Mouse (Mus musculus) heart, embryonic 11.5 days (tissue): ENCODE results near the gene Tsku. TPM values are rescaled to one million over a fixed set of nuclear protein-coding genes. Genes with fewer than 3 reads are reported as not detected.
A peak's percentile ranks its signal among the peaks of the same experiment; 100 is the strongest.

Experiments used
- ATAC-seq: fragments of 200-750 bp; cut with Nextera tagmentation; replicated peaks from 2 replicates; pipeline ENCODE4 v1.8.0; 2017; ENCODE audit warnings: moderate library complexity; ENCODE audit not compliant: insufficient number of reproducible peaks, low FRiP score, low TSS enrichment
- H3K27ac ChIP-seq: fragments of 300-500 bp; sonication (generic); 2 replicates; pipeline ENCODE4 v1.5.1; 2014; ENCODE audit warnings: mild to moderate bottlenecking, low read depth, low read length
- H3K27me3 ChIP-seq: fragments of 300-500 bp; sonication (generic); 2 replicates; pipeline ENCODE4 v1.6.1; 2014; ENCODE audit warnings: mild to moderate bottlenecking, low read length, mixed read lengths; ENCODE audit not compliant: control insufficient read depth, insufficient read depth
- H3K36me3 ChIP-seq: fragments of 300-500 bp; sonication (generic); 2 replicates; pipeline ENCODE4 v1.6.1; 2014; ENCODE audit warnings: mild to moderate bottlenecking, low read length, moderate library complexity, mixed read lengths; ENCODE audit not compliant: control insufficient read depth, insufficient read depth
- H3K4me1 ChIP-seq: fragments of 300-500 bp; sonication (generic); 2 replicates; pipeline ENCODE4 v1.6.1; 2014; ENCODE audit warnings: low read length; ENCODE audit not compliant: control insufficient read depth, insufficient read depth
- H3K4me2 ChIP-seq: fragments of 300-500 bp; sonication (generic); 2 replicates; pipeline ENCODE4 v1.6.1; 2014; ENCODE audit warnings: mild to moderate bottlenecking, moderate library complexity
- H3K4me3 ChIP-seq: fragments of 300-500 bp; sonication (generic); 2 replicates; pipeline ENCODE4 v1.5.1; 2014; ENCODE audit warnings: low read depth, low read length
- H3K9ac ChIP-seq: fragments of 300-500 bp; sonication (generic); 2 replicates; pipeline ENCODE4 v1.6.1; 2014; ENCODE audit warnings: mild to moderate bottlenecking, low read depth, low read length, moderate library complexity
- H3K9me3 ChIP-seq: fragments of 300-500 bp; sonication (generic); replicated peaks from 2 replicates; pipeline ENCODE4 v1.6.1; 2016; ENCODE audit warnings: low read length; ENCODE audit not compliant: control insufficient read depth
- WGBS: fragments of 180-500 bp; shearing (Covaris S2); extraction: QIAGEN DNeasy Blood & Tissue Kit; methylation state at CpG from one replicate; pipeline ENCODE4 v1.1.7; 2014; ENCODE audit not compliant: insufficient replicate concordance; 5-methylcytosine and 5-hydroxymethylcytosine counted together
- polyA plus RNA-seq: library from polyadenylated mRNA; unstranded; fragments of >200 nt; fragmentation: Nextera tagmentation; extraction: Ambion mirVana; gene quantifications from 2 replicates; pipeline ENCODE4 v1.2.1, GENCODE M21; 2014

Gene Tsku
- polyA plus RNA-seq, 1 experiment from 2014 or later, result 6.8 TPM

DNA sequence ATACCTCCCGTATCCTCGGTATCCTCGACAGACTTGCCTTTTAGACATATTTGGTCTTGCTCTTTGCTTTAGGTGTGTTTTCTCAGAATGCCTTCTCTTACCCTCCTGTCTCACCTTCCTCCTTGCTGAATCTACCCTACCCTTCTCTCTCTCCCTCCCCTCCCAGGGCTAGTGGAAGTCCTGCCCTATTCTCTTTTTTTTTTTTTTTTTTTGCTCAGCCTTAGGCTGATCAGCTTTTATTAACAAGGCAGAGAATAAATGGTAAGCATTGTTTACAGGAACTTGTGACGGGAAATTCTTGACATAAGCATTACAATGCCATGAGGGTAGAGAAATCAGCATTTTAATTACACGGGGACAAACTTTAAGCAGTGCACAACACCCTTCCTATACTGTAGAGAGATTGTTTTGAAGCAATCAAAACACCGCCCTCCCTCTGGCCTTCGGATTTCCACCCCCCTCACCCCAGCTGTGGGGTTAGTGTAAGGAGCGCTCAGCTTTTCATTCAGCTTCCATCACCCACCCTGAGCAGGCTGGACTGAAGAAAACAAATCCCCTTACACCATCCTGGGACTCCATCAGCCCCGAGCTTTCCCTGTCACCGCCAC, 8.7 kb upstream of the Tsku start:
- Histone ChIP-seq H3K4me1 (no peaks in the 10 kb centered on the region; the same call in 1 of the 2 replicates), H3K9me3 (no peaks in the 10 kb centered on the region), H3K36me3 (no peaks in the 10 kb centered on the region), H3K9ac (no peak overlapping the region), H3K27ac (no peak overlapping the region), H3K27me3 (no peaks in the 10 kb centered on the region), H3K4me3 (no peak overlapping the region), H3K4me2 (no peak overlapping the region)
- 61% methylated on average over 10 of the region's 10 CpGs for WGBS
- ATAC-seq, result no peak

DNA sequence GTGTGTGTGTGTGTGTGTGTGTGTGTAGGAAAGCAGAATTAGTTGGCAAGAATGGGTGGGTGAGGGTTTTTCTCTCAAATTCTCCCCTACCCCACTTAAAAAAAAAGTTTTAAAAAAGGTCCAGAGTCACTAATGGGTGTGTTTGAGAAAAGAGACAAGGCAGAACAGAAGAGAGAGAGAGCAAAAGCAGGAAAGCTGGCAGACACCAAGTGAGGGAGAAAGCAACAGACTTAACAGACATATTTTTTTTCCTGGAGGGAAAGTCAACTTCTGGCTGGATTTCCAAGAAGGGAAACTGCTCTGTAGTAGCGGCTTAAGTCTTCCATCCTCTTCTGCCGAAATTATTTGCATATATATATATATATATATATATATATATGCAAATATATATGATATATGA, 534 bp upstream of the Tsku start:
- Histone ChIP-seq H3K36me3 (no peaks in the 10 kb centered on the region), H3K9me3 (no peaks in the 10 kb centered on the region), H3K4me3 (peak overlapping the region; percentile 61), H3K4me1 (peaks cover 15% of the 10 kb centered on the region), H3K9ac (peak overlapping the region; percentile 75; the same call in 1 of the 2 replicates), H3K4me2 (peak overlapping the region; percentile 81), H3K27me3 (no peaks in the 10 kb centered on the region), H3K27ac (no peak overlapping the region)
- ATAC-seq, result no peak
- 37% methylated on average over 2 of the region's 2 CpGs for WGBS

DNA sequence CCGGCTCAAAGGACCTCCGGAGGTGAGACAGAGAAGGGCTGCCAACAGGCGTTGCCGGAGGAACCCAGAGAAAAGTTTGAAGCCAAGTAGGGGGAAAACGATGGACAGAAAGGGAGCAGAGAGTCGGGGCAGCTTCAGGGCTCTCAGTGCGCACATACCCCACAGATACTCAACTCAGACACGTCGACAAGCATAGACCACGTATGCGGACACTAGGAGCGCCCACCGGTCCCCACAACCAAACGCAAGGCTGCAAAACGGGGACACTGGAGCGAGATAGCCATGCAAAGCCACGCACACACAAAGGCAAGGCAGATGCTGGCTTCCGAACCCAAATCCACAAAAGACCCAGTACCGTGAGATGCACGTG, 522 bp downstream of the Tsku start:
- no peaks in the 10 kb centered on the region for H3K36me3 ChIP-seq

DNA sequence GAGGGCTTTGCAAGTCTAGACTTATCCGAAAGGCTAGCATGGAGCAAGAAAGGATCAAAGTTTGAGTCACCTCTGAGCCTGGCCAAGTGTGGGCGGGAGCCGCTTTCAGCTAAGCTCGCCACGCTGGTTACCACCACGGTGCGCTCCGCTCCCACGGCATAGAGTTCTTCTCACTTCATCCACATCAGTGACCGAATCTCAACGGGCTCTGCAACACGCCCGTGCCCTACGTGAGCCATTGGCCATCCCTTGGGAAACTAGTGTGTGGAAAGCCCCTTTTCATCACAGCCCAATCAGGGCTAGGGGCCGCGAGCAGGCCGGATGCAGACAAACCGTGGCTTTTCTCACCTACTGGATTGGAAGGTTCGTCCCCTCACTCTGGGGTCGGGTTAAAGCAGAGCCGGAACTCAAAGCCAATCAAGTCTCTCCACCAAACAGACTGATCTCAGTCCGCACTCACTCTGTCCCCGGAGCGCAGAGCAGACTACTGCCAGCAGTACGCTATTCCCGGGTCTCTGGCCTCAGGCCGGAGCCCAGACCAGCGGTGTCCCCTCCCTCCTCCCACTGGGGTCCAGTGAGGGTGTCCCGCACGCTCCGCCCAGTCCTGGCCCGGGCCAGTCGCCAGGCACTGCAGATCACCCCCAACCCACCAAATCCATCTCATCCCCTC, 1.0 kb downstream of the Tsku start:
- Histone ChIP-seq H3K27me3 (no peaks in the 10 kb centered on the region), H3K4me3 (peak overlapping the region; percentile 61), H3K9ac (peak overlapping the region; percentile 75), H3K27ac (peak overlapping the region; percentile 65), H3K36me3 (no peaks in the 10 kb centered on the region), H3K4me2 (peak overlapping the region; percentile 81), H3K4me1 (peaks cover 24% of the 10 kb centered on the region), H3K9me3 (no peaks in the 10 kb centered on the region)
- ATAC-seq, result peak; percentile 68
- under 1% methylated on average over 33 of the region's 33 CpGs for WGBS

More for the DNA sequence above, 522 bp downstream of the Tsku start:
- ATAC-seq, result no peak; the same call in 1 of the 2 replicates
- WGBS, result under 1% methylated on average over 20 of the region's 20 CpGs
- Histone ChIP-seq H3K9me3 (no peaks in the 10 kb centered on the region), H3K4me1 (peaks cover 24% of the 10 kb centered on the region), H3K9ac (peak overlapping the region; percentile 75), H3K27me3 (no peaks in the 10 kb centered on the region), H3K4me3 (peak overlapping the region; percentile 61), H3K4me2 (peak overlapping the region; percentile 81), H3K27ac (peak overlapping the region; percentile 65)

DNA sequence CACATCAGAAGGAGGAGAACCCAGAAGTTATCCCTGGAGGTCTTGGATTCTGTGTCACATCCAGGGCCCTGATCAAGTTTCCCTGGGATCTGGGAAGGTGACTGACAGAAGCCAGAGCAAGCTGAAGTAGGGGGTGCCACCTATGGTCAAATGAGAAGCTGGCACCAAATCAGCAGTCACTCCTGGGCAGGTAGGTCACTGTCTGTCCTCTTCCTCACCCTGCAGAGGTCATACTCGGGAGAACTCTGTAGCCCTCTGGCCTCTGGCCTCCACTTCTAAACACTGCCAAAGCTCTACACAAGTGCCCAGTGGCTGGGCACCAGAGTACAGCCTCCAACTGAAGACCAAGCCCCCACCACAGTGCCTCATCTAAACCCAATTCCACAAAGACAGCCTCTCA, 3.1 kb downstream of the Tsku start:
- peaks cover 37% of the 10 kb centered on the region for H3K4me1 ChIP-seq
- no peaks in the 10 kb centered on the region for H3K36me3 ChIP-seq
- no peaks in the 10 kb centered on the region for H3K27me3 ChIP-seq
- WGBS, result 39% methylated on average over 1 of the region's 1 CpGs
- H3K4me2 ChIP-seq, result no peak overlapping the region
- ATAC-seq, result no peak
- H3K27ac ChIP-seq, result no peak overlapping the region
- H3K9me3 ChIP-seq, result no peaks in the 10 kb centered on the region
- H3K4me3 ChIP-seq, result no peak overlapping the region
- H3K9ac ChIP-seq, result no peak overlapping the region

DNA sequence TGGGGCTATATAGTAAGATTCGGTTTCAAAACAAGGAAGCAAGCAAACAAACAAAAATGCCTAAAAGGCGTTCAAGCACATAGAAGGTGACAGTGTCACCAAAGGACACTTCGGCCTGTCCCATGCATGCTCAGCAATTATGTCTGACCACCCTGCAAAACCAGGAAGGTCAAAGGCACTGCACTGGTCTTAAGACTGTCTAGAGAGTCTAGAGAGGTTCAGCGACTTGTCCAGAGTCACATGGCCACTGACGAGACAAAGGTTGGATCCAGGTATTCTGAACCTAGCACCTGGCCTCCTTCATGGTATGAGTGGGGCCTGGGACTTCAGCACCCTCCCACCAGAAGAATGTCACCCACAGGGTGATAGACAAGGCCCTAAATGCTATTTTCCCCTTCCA, 3.8 kb downstream of the Tsku start:
- WGBS, result 69% methylated on average over 5 of the region's 5 CpGs

DNA sequence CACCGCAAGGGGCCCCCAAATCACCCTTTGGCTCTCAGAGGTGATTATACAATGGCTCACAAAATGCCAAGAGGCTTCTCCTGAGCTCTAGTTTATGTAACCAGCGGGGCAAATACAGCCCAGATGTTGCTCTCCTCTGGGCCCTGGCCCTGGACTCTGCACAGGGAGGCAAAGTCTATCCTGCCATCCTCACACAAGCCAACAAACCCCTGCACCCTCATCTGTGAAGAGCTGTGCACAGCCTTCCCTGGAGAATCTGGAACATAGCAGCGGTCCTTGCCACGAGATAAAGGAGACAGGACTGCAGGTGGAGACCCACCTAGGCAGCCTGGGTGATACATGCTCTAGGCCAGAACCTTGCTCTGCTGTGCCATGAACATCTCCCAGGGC, 6.2 kb downstream of the Tsku start:
- H3K27ac ChIP-seq, result no peak overlapping the region
- H3K36me3 ChIP-seq, result peaks cover 12% of the 10 kb centered on the region; the same call in 1 of the 2 replicates
- ATAC-seq, result no peak
- 49% methylated on average over 4 of the region's 4 CpGs for WGBS
- H3K27me3 ChIP-seq, result no peaks in the 10 kb centered on the region
- H3K4me1 ChIP-seq, result peaks cover 32% of the 10 kb centered on the region
- H3K4me3 ChIP-seq, result no peak overlapping the region
- H3K9me3 ChIP-seq, result no peaks in the 10 kb centered on the region
- H3K9ac ChIP-seq, result no peak overlapping the region
- H3K4me2 ChIP-seq, result no peak overlapping the region

More for the DNA sequence above, 3.8 kb downstream of the Tsku start:
- Histone ChIP-seq H3K4me1 (peaks cover 36% of the 10 kb centered on the region), H3K9me3 (no peaks in the 10 kb centered on the region), H3K4me3 (no peak overlapping the region), H3K9ac (no peak overlapping the region), H3K27me3 (no peaks in the 10 kb centered on the region), H3K27ac (no peak overlapping the region), H3K36me3 (0 out of 2 replicates have a peak, but pooled peaks cover 3% of the 10 kb centered on the region), H3K4me2 (no peak overlapping the region)
- ATAC-seq, result no peak

DNA sequence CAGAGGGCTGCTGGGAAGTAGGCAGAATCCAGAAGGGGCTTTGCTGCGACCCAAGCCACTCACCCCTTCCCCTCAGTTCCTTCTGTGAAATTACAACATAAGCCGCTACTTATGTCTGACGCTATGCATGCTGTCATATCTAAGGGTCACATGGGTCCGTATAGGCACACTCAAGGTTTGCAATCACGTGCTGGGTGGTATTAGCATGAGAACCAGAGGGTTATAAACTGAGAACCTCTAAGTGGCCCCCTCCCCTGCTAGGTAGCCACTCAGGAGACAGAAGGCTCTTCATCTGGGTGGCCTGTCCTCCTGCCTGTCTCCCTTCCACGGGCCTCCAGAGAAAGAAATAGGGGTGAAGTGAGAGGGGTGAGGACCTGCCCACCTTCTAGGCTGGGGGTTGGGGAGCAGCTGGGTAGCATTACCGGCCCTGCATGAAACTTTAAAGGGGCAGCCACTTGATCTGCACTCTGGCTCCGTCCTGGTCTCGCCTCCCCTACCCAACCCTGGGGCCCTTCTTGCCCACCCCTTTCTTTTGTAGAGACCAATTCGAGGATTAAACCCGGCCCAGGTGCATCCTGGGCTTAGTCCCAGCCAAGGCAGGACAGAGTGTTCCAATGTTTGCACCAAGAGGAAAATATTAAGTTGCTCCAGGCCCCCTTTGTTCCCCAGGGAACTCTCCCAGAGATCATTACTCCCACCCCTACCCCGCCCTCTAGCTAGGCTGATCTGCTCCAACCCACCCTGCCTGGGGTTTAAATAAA, 6.8 kb downstream of the Tsku start:
- Histone ChIP-seq H3K36me3 (peaks cover 12% of the 10 kb centered on the region; the same call in 1 of the 2 replicates), H3K9me3 (no peaks in the 10 kb centered on the region), H3K27me3 (no peaks in the 10 kb centered on the region), H3K4me1 (peaks cover 27% of the 10 kb centered on the region), H3K27ac (no peak overlapping the region), H3K4me3 (no peak overlapping the region), H3K4me2 (no peak overlapping the region), H3K9ac (0 out of 2 replicates have a peak overlapping the region, but pooled peaks have one; percentile 12)
- 41% methylated on average over 12 of the region's 12 CpGs for WGBS
- ATAC-seq, result no peak
